ENCODE assay signal across 31 mouse cellular contexts in the genomic region with DNA sequence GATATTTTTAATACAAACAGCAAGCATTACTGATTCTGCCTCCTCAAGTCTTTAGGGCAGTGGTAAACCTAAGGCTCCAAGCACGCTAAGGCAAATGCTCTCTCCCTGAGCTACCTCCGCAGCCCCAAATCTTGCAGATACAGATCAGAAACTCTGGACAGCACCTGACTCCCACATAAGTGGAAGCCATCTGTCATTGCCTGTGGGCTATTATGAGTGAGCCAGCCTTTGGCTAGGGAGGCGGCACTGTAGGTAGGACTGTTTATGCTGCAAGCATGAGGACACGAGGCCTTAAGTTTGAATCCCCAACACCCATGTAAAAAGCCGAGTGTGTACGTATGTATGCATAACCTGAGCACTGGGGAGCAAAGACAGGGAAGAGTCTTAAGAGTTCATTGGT. TPM values are rescaled to one million over a fixed set of nuclear protein-coding genes. Genes with fewer than 3 reads are reported as not detected.
DNase-seq lines count a peak whose midpoint lies in the region; ATAC-seq and TF ChIP-seq lines count a peak whose summit lies in the region.
"Had no signal": no experiment of that assay in that cellular context is flagged by ENCODE, and none has a peak within 500 bp of the region (broad histone marks: within the 10 kb centered on the region; RNA-seq: fewer than 3 reads in every experiment).

No protein-coding gene starts in this region.

- H3K4me1 ChIP-seq in cerebellum, adult 2 months (ENCODE audit: control insufficient read depth, insufficient read depth, low read length) = no peaks in the 10 kb centered on the region
- H3K4me1 ChIP-seq in forebrain, embryonic 13.5 days = no peaks in the 10 kb centered on the region
- no peaks in the 10 kb centered on the region for H3K4me1 ChIP-seq in neural tube, embryonic 15.5 days
- H3K4me1 ChIP-seq: embryonic facial prominence, embryonic 12.5 days; forebrain, embryonic 15.5 days; limb, embryonic 10.5 days had no signal

- no peaks in the 10 kb centered on the region for H3K9me3 ChIP-seq in forebrain, embryonic 13.5 days (replicated peaks)
- no peaks in the 10 kb centered on the region for H3K9me3 ChIP-seq in neural tube, embryonic 15.5 days (replicated peaks)
- H3K9me3 ChIP-seq: embryonic facial prominence, embryonic 12.5 days; forebrain, embryonic 15.5 days; G1E; limb, embryonic 10.5 days had no signal

- H3K36me3 ChIP-seq in forebrain, embryonic 13.5 days (ENCODE audit: poor library complexity, severe bottlenecking) = peaks cover 33% of the 10 kb centered on the region
- H3K36me3 ChIP-seq in neural tube, embryonic 15.5 days = peaks cover 56% of the 10 kb centered on the region
- H3K36me3 ChIP-seq: embryonic facial prominence, embryonic 12.5 days; G1E; limb, embryonic 10.5 days had no signal

- TF ChIP-seq CTCF in cerebellum, adult 2 months (IDR thresholded peaks at IDR 0.05; ENCODE audit: borderline replicate concordance, insufficient read depth, low read depth, low read length) = no peak

- WGBS in cerebellum, adult 2 months = 32% methylated on average over 6 of the region's 6 CpGs
- WGBS in forebrain, embryonic 13.5 days = 92% methylated on average over 6 of the region's 6 CpGs
- 92% methylated on average over 6 of the region's 6 CpGs for WGBS in neural tube, embryonic 15.5 days

- no peak overlapping the region for H3K4me2 ChIP-seq in forebrain, embryonic 13.5 days
- H3K4me2 ChIP-seq in neural tube, embryonic 15.5 days = no peak overlapping the region
- H3K4me2 ChIP-seq: embryonic facial prominence, embryonic 12.5 days; forebrain, embryonic 15.5 days had no signal

- no peak for DNase-seq in cerebellum, postnatal 4 days (ENCODE audit: low spot score in 2 of 2)
- DNase-seq in left cerebral cortex, postnatal 36 days (ENCODE audit: low spot score in 2 of 2) = peak; percentile 52 to 65
- no peak for DNase-seq in left cerebral cortex, postnatal 10 days (ENCODE audit: extremely low spot score in 1 of 2, low spot score in 2 of 2)
- DNase-seq in cerebellum, adult 2 months = peak; percentile 66 to 80
- DNase-seq in cerebellum, postnatal 36 days = peak; percentile 51 to 57
- DNase-seq: adrenal gland, postnatal 14 days; gastrocnemius, postnatal 10 days; heart, adult 2 months; kidney, adult 11 months; layer of hippocampus, postnatal 36 days; lung, adult 18-20 months; lung, postnatal 36 days; spleen, adult 18-20 months; thymus, adult 18-20 months had no signal

- no peaks in the 10 kb centered on the region for H3K27me3 ChIP-seq in cerebellum, adult 2 months (ENCODE audit: control insufficient read depth, insufficient read depth, low read length)
- H3K27me3 ChIP-seq in forebrain, embryonic 13.5 days = no peaks in the 10 kb centered on the region
- H3K27me3 ChIP-seq in neural tube, embryonic 15.5 days (replicated peaks) = no peaks in the 10 kb centered on the region
- H3K27me3 ChIP-seq: embryonic facial prominence, embryonic 12.5 days; forebrain, embryonic 15.5 days had no signal

- no peak overlapping the region for H3K4me3 ChIP-seq in cerebellum, adult 2 months (replicated peaks; ENCODE audit: insufficient read depth, low read depth, low read length)
- H3K4me3 ChIP-seq in forebrain, embryonic 13.5 days = no peak overlapping the region
- no peak overlapping the region for H3K4me3 ChIP-seq in neural tube, embryonic 15.5 days (replicated peaks)
- H3K4me3 ChIP-seq: embryonic facial prominence, embryonic 12.5 days; erythroblast, embryonic 14.5 days; forebrain, embryonic 15.5 days; heart, adult 2 months; layer of hippocampus, adult 2 months; limb, embryonic 10.5 days had no signal

- H3K9ac ChIP-seq in forebrain, embryonic 13.5 days = no peak overlapping the region
- H3K9ac ChIP-seq in neural tube, embryonic 15.5 days (replicated peaks) = no peak overlapping the region
- H3K9ac ChIP-seq: embryonic facial prominence, embryonic 12.5 days; forebrain, embryonic 15.5 days had no signal

- no peak for TF ChIP-seq POLR2A in cerebellum, adult 2 months (IDR thresholded peaks at IDR 0.05; ENCODE audit: borderline replicate concordance, insufficient read depth, low read length)

- intact Hi-C loops in left cerebral cortex, postnatal 36 days (cut with DNase I) = no loop called here
- intact Hi-C loops in left cerebral cortex, postnatal 10 days (cut with DNase I) = no loop called here

- peak; percentile 81 for ATAC-seq in cerebellum, adult (ENCODE audit: insufficient number of reproducible peaks, low FRiP score, low TSS enrichment)
- ATAC-seq in forebrain, embryonic 13.5 days = no peak
- ATAC-seq in neural tube, embryonic 15.5 days (ENCODE audit: low FRiP score) = no peak
- ATAC-seq: CD4-positive, CD25-positive, alpha-beta regulatory T cell, adult 4 months; forebrain, embryonic 15.5 days; hindbrain, embryonic 16.5 days; midbrain, embryonic 16.5 days had no signal

- H3K27ac ChIP-seq in cerebellum, adult 2 months (ENCODE audit: insufficient read depth, low read length) = no peak overlapping the region; the same call in 1 of the 2 replicates
- H3K27ac ChIP-seq in forebrain, embryonic 13.5 days = no peak overlapping the region
- no peak overlapping the region for H3K27ac ChIP-seq in neural tube, embryonic 15.5 days (replicated peaks)
- H3K27ac ChIP-seq: embryonic facial prominence, embryonic 12.5 days; forebrain, embryonic 15.5 days; heart, adult 2 months; kidney, postnatal 0 days; layer of hippocampus, adult 2 months; limb, embryonic 10.5 days had no signal

RNA-seq across cellular contexts. Expression of gene Tmem245, which starts 16.4 kb away (rescaled TPM):
- 10 to 100 TPM; 39.5 to 42.0 TPM for total RNA-seq in left cerebral cortex, postnatal 36 days (2021)
- total RNA-seq in left cerebral cortex, postnatal 10 days (2021) = 10 to 100 TPM; 31.6 to 36.4 TPM
- polyA plus RNA-seq in cerebellum, adult 2 months (2012; rRNA removed) = 11.0 and 11.5 TPM in 2 replicates
- polyA plus RNA-seq in forebrain, embryonic 13.5 days (2015; fragmentation: Nextera tagmentation; extraction: Ambion mirVana) = 6.7 and 8.2 TPM in 2 replicates
- 9.9 and 10.8 TPM in 2 replicates for polyA plus RNA-seq in neural tube, embryonic 15.5 days (2015; fragmentation: Nextera tagmentation; extraction: Ambion mirVana)

RNA-seq across cellular contexts. Expression of gene Frrs1l, which starts 26.5 kb away (rescaled TPM):
- total RNA-seq in left cerebral cortex, postnatal 36 days (2021) = 100 to 1,000 TPM; 194 to 206 TPM
- total RNA-seq in left cerebral cortex, postnatal 10 days (2021) = 100 to 1,000 TPM; 107 to 121 TPM
- 102 and 111 TPM in 2 replicates for polyA plus RNA-seq in cerebellum, adult 2 months (2012; rRNA removed)
- polyA plus RNA-seq in forebrain, embryonic 13.5 days (2015; fragmentation: Nextera tagmentation; extraction: Ambion mirVana) = 10.9 and 11.6 TPM in 2 replicates
- 21.8 and 26.1 TPM in 2 replicates for polyA plus RNA-seq in neural tube, embryonic 15.5 days (2015; fragmentation: Nextera tagmentation; extraction: Ambion mirVana)
- total RNA-seq: hematopoietic stem cell, adult 5-6 weeks; liver, adult 2 months; megakaryocyte-erythroid progenitor cell, adult 5-6 weeks; neutrophil, adult 5-6 weeks had no signal
- polyA plus RNA-seq: CD4-positive, CD25-positive, alpha-beta regulatory T cell, adult 4 months; erythroblast, embryonic 14.5 days; G1E; liver, adult 2 months had no signal

Comparison
In these comparisons a context has a peak if more than half of its experiments do, and no peak if none do; other contexts are left out.
1. DNase-seq: peak in left cerebral cortex, postnatal 36 days (2 of 2), cerebellum, adult 2 months (2 of 2) and cerebellum, postnatal 36 days (2 of 2); none in cerebellum, postnatal 4 days (0 of 2) and left cerebral cortex, postnatal 10 days (0 of 2).